Mouse (Mus musculus) intestine, embryonic 16.5 days (tissue): ENCODE data around the gene Phf20. TPM values are rescaled to one million over a fixed set of nuclear protein-coding genes. Genes with fewer than 3 reads are reported as not detected.
"Not testable (repeated sequence)": the region's sequence is repeated elsewhere in the genome, so short reads cannot be mapped to it uniquely, and the experiment has no call there.

Experiments
- ATAC-seq: fragments of 200-750 bp; cut with Nextera tagmentation; 2 replicates; pipeline ENCODE4 v1.8.0; 2017; ENCODE audit warnings: moderate TSS enrichment, moderate library complexity
- H3K27ac ChIP-seq: fragments of 300-500 bp; sonication (generic); 2 replicates; pipeline ENCODE4 v1.5.1; 2014; ENCODE audit warnings: mild to moderate bottlenecking, low read length
- H3K27me3 ChIP-seq: fragments of 300-500 bp; sonication (generic); replicated peaks from 2 replicates; pipeline ENCODE4 v1.6.1; 2014; ENCODE audit warnings: low read length, control low read depth, mixed read lengths; ENCODE audit not compliant: control insufficient read depth, insufficient read depth
- H3K36me3 ChIP-seq: fragments of 300-500 bp; sonication (generic); 2 replicates; pipeline ENCODE4 v1.6.1; 2014; ENCODE audit warnings: low read length, control low read depth; ENCODE audit not compliant: control insufficient read depth, insufficient read depth
- H3K4me1 ChIP-seq: fragments of 300-500 bp; sonication (generic); 2 replicates; pipeline ENCODE4 v1.6.1; 2014; ENCODE audit warnings: low read length, control low read depth, mixed read lengths; ENCODE audit not compliant: control insufficient read depth, insufficient read depth
- H3K4me2 ChIP-seq: fragments of 300-500 bp; sonication (generic); 2 replicates; pipeline ENCODE4 v1.6.1; 2014; ENCODE audit warnings: low read depth, low read length, control low read depth
- H3K4me3 ChIP-seq: fragments of 300-500 bp; sonication (generic); 2 replicates; pipeline ENCODE4 v1.5.1; 2014; ENCODE audit warnings: mild to moderate bottlenecking, low read length
- H3K9ac ChIP-seq: fragments of 300-500 bp; sonication (generic); 2 replicates; pipeline ENCODE4 v1.6.1; 2014; ENCODE audit warnings: low read depth, low read length
- H3K9me3 ChIP-seq: fragments of 300-500 bp; sonication (generic); 2 replicates; pipeline ENCODE4 v1.6.1; 2016; ENCODE audit warnings: low read length, control low read depth; ENCODE audit not compliant: control insufficient read depth
- WGBS: fragments of 180-500 bp; shearing (Covaris S2); extraction: QIAGEN DNeasy Blood & Tissue Kit; methylation state at CpG from one replicate; pipeline ENCODE4 v1.1.7; 2014; 5-methylcytosine and 5-hydroxymethylcytosine counted together
- polyA plus RNA-seq: library from polyadenylated mRNA; unstranded; fragments of >200 nt; fragmentation: Nextera tagmentation; extraction: Ambion mirVana; gene quantifications from 2 replicates; pipeline ENCODE4 v1.2.1, GENCODE M21; 2015

Phf20 gene
- polyA plus RNA-seq, 1 experiment from 2014 or later, result 53.2 TPM

DNA sequence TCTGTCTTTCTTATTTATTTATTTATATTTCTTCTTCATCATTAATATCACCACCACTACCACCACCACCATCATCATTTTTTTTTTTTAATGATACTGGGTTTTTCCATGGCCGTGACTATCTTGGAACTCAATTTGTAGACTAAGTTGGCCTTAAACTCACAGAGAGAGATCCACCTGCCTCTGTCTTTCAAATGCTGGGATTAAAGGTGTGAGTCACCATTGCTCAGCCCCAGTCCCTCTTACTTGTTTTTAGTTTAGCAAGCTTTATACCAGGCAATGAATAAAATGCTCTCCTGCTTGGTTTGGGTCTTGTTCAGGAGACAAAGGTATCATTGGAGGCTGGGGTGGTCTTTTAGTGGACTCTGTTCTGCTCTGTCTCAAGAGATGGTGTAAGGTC lies 31.4 kb downstream of the Phf20 start:
- H3K4me1 ChIP-seq, result no peaks in the 10 kb centered on the region
- H3K9ac ChIP-seq, result no peak overlapping the region
- no peak overlapping the region for H3K27ac ChIP-seq
- ATAC-seq, result no peak
- no peaks in the 10 kb centered on the region for H3K9me3 ChIP-seq
- H3K36me3 ChIP-seq, result 0 out of 2 replicates have a peak, but pooled peaks cover 2% of the 10 kb centered on the region
- WGBS, result 100% methylated on average over 1 of the region's 1 CpGs
- no peak overlapping the region for H3K4me2 ChIP-seq
- no peaks in the 10 kb centered on the region for H3K27me3 ChIP-seq
- no peak overlapping the region for H3K4me3 ChIP-seq

GRCm38 (mm10) chr2:156229171-156229570 lies 32.9 kb downstream of the Phf20 start:
- H3K9ac ChIP-seq, result no peak overlapping the region
- H3K27me3 ChIP-seq, result no peaks in the 10 kb centered on the region
- no peak overlapping the region for H3K27ac ChIP-seq
- H3K4me2 ChIP-seq, result no peak overlapping the region
- H3K4me1 ChIP-seq, result no peaks in the 10 kb centered on the region
- 0 out of 2 replicates have a peak, but pooled peaks cover 2% of the 10 kb centered on the region for H3K36me3 ChIP-seq
- no peaks in the 10 kb centered on the region for H3K9me3 ChIP-seq
- WGBS, result 97% methylated on average over 1 of the region's 1 CpGs
- no peak for ATAC-seq
- H3K4me3 ChIP-seq, result no peak overlapping the region

DNA sequence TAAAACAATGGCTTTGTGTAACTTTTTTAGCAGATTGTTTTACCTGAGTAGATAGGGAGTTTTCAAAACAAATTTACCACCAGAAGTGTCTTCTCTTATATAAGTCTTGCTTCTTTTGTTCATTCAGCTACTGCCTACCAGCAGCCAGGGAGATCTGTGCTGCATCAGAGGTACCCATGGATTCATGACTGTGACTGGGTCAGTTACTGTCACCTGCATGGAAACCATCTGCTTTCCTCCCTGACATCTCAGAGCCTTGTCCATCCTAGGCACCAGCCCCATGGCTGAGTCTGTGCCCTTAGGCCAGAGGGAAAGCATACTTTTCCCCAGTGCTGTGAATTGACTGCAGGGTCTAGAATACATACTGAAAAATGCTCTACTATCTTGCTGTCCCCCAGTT lies 35.1 kb downstream of the Phf20 start:
- no peaks in the 10 kb centered on the region for H3K9me3 ChIP-seq
- H3K4me3 ChIP-seq, result no peak overlapping the region
- H3K27me3 ChIP-seq, result no peaks in the 10 kb centered on the region
- H3K4me1 ChIP-seq, result no peaks in the 10 kb centered on the region
- no peak for ATAC-seq
- no peak overlapping the region for H3K4me2 ChIP-seq
- no peak overlapping the region for H3K27ac ChIP-seq
- no peaks in the 10 kb centered on the region for H3K36me3 ChIP-seq
- H3K9ac ChIP-seq, result no peak overlapping the region

GRCm38 (mm10) chr2:156233275-156233948 lies 37.1 kb downstream of the Phf20 start:
- H3K9ac ChIP-seq, result no peak overlapping the region
- H3K27ac ChIP-seq, result no peak overlapping the region
- no peak for ATAC-seq
- no peaks in the 10 kb centered on the region for H3K9me3 ChIP-seq
- no peaks in the 10 kb centered on the region for H3K36me3 ChIP-seq
- H3K4me2 ChIP-seq, result no peak overlapping the region
- H3K4me1 ChIP-seq, result no peaks in the 10 kb centered on the region
- WGBS, result 84% methylated on average over 3 of the region's 3 CpGs
- H3K4me3 ChIP-seq, result no peak overlapping the region
- H3K27me3 ChIP-seq, result no peaks in the 10 kb centered on the region

- H3K9ac ChIP-seq, H3K36me3 ChIP-seq, H3K4me3 ChIP-seq, H3K4me1 ChIP-seq, H3K9me3 ChIP-seq, H3K27me3 ChIP-seq, ATAC-seq, H3K4me2 ChIP-seq, H3K27ac ChIP-seq: not testable (repeated sequence)
- 87% methylated on average over 2 of the region's 2 CpGs for WGBS
These were observed 37.8 kb downstream of the Phf20 start for GRCm38 (mm10) chr2:156234016-156234415.

DNA sequence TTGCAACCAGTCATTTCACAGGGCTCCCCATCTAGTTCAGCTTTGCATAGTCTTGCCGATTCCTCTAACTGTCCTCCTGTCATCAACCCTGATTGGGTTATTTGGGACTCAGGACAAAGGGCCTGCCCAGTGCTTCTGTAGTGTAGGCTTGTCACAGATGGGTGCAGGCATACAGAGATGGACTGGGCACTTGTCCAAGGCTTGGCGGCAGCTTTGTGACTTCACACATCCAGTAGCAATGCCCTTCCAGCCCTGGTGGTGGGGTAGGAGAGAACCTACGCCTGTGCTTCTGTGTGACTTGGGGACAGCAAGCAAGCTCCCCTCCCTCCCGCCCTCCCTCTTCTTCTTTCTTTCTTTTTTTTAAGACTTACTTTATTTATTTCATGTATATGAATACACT lies 39.6 kb downstream of the Phf20 start:
- Histone ChIP-seq H3K4me1 (no peaks in the 10 kb centered on the region), H3K36me3 (0 out of 2 replicates have a peak, but pooled peaks cover 4% of the 10 kb centered on the region), H3K4me2 (no peak overlapping the region), H3K27me3 (no peaks in the 10 kb centered on the region), H3K9ac (no peak overlapping the region), H3K9me3 (no peaks in the 10 kb centered on the region), H3K4me3 (no peak overlapping the region), H3K27ac (no peak overlapping the region)
- ATAC-seq, result no peak
- 93% methylated on average over 4 of the region's 4 CpGs for WGBS

GRCm38 (mm10) chr2:156241662-156242061 lies 45.4 kb downstream of the Phf20 start:
- H3K4me3 ChIP-seq, result no peak overlapping the region
- H3K4me1 ChIP-seq, result 0 out of 2 replicates have a peak, but pooled peaks cover 4% of the 10 kb centered on the region
- H3K36me3 ChIP-seq, result 0 out of 2 replicates have a peak, but pooled peaks cover 4% of the 10 kb centered on the region
- 82% methylated on average over 2 of the region's 2 CpGs for WGBS
- H3K4me2 ChIP-seq, result no peak overlapping the region
- ATAC-seq, result no peak
- H3K9me3 ChIP-seq, result no peaks in the 10 kb centered on the region
- H3K27me3 ChIP-seq, result no peaks in the 10 kb centered on the region
- no peak overlapping the region for H3K9ac ChIP-seq
- no peak overlapping the region for H3K27ac ChIP-seq

DNA sequence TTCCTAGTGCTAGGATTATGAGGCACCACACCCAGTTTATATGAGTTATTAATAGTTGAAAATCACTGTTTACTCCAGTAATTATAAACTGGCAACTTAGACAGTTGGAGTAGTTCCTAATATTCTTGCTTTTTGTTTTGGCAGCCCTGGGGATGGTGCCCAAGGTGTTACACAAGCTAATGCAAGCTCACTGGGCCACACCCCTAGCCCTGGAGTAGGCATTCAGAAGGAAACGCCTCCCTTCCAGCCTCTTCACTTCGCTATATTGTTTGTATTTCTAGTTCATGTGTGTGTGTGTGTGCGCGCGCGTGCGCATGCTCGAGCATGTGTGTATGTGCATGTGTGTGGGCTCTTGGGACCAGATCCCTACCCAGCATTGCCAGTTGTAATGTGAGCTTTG lies 46.7 kb downstream of the Phf20 start:
- ATAC-seq, result no peak
- Histone ChIP-seq H3K9ac (no peak overlapping the region), H3K27ac (no peak overlapping the region), H3K27me3 (no peaks in the 10 kb centered on the region), H3K4me2 (no peak overlapping the region), H3K36me3 (0 out of 2 replicates have a peak, but pooled peaks cover 4% of the 10 kb centered on the region), H3K4me3 (no peak overlapping the region), H3K9me3 (no peaks in the 10 kb centered on the region), H3K4me1 (0 out of 2 replicates have a peak, but pooled peaks cover 4% of the 10 kb centered on the region)
- WGBS, result 92% methylated on average over 8 of the region's 8 CpGs

DNA sequence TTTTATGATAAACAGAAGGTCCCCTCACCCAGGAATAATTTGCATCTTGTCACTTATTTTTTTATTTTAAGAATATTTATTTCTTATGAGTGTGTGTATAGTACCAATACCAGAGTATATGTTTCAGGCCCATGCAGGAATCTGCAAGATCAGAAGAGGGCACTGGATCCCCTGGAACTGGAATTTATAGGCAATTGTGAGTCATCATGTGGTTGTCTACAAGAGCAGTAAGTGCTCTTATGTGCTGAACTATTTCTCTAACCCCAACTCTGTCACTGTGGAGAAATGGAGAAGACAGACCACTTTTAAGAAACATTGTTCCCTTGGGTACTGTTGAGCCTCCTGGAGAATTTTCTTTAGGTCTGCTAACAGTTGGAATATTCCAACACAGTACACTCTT lies 51.3 kb downstream of the Phf20 start:
- no peak for ATAC-seq

GRCm38 (mm10) chr2:156250761-156251160 lies 54.5 kb downstream of the Phf20 start:
- Histone ChIP-seq H3K9me3 (no peaks in the 10 kb centered on the region), H3K4me1 (no peaks in the 10 kb centered on the region), H3K36me3 (peaks cover 11% of the 10 kb centered on the region), H3K4me2 (no peak overlapping the region), H3K4me3 (no peak overlapping the region), H3K27me3 (no peaks in the 10 kb centered on the region), H3K27ac (no peak overlapping the region), H3K9ac (no peak overlapping the region)
- no peak for ATAC-seq

More for the DNA sequence above, 51.3 kb downstream of the Phf20 start:
- no peak overlapping the region for H3K4me3 ChIP-seq
- no peaks in the 10 kb centered on the region for H3K27me3 ChIP-seq
- no peak overlapping the region for H3K9ac ChIP-seq
- H3K4me2 ChIP-seq, result no peak overlapping the region
- H3K36me3 ChIP-seq, result peaks cover 6% of the 10 kb centered on the region
- no peak overlapping the region for H3K27ac ChIP-seq
- H3K4me1 ChIP-seq, result 0 out of 2 replicates have a peak, but pooled peaks cover 4% of the 10 kb centered on the region
- H3K9me3 ChIP-seq, result no peaks in the 10 kb centered on the region
